Mouse (Mus musculus) mouse trophoblast stem cell (cell line): ENCODE data around the gene Dlx4.

Experiments
- in situ Hi-C, 2 experiments: fragments of 300-500 bp; cut with MseI, MboI; formaldehyde crosslinking; loops; 2 replicates in 1 of 2; 3 replicates in 1 of 2; pipeline ENCODE4 v1.15.1; 2025

Dlx4 gene

GRCm38 (mm10) chr11:95142980-95143575 is 3.0 kb downstream of the Dlx4 start:
- in situ Hi-C loops: no loop called here

- in situ Hi-C loops: no loop called here
Observed at GRCm38 (mm10) chr11:95142258-95142657, 3.8 kb downstream of the Dlx4 start.

DNA sequence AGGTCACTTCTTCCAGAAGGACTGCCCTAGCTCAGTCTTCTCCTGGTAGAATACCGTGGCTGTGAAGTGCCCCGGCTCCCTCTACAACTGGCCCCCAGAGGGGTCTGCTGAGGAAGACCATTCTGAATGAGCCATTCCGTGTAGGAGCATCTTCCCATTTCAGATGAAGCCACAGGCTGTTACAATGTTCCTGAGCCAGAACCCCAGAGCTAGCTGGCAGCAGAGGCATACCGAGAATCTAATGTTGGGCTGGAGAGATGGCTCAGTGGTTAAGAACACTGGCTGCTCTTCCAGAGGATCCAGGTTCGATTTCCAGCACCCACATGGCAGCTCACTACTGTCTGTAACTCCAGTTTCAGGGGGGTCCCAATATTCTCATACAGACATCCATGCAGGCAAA is 6.2 kb downstream of the Dlx4 start:
- in situ Hi-C loops: no loop called here

DNA sequence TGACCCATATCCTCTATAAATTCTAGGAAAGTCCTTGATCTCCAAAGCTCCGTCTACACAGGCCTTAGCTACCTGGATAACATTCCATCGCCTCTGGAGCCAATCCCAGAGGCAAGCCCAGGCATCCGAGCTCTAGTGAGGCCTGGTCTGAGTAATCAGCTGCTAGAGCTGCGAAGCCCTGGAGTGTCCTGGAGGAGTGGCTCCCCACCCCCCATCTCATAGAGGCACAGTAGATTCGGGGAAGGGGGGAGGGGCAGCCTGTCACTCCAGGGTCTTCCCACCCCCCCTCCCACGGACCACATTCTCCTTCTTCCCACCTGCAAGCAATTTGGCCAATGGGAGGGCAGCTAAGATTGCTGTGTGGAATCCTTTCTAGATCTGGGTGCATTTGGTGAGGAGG is 8.8 kb downstream of the Dlx4 start:
- in situ Hi-C loops: no loop called here

GRCm38 (mm10) chr11:95133321-95133720 is 12.7 kb downstream of the Dlx4 start:
- in situ Hi-C loops: no loop called here

DNA sequence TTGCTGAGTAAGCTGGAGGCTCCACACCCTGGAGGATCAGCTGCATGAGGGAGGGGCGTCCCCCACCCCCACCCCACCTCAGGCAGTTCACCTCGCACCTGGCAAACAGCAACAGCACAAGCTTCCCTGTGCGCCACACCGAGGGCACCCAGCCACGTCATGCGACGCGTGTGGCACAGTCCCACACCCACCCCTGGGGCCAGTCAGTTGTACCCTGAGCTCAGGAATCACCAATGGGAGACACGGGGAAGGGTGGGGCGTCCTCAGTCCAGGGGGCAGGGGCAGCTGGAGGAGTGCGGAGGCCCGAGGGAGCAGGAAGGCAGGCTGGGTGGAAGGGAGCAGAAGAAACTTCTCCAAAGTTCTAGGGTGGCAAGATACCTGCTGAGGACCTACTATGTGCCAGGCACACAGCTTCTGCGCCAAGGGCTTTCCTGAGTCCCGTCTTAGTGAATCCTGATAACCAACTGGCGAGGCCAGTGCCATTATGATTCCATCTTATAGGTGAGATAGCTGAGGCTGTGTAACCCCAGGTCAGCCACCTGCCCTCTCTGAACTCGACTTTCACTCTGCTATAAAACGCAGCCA is 15.3 kb downstream of the Dlx4 start:
- in situ Hi-C loops: no loop called here

- in situ Hi-C loops: no loop called here
Observed at GRCm38 (mm10) chr11:95128359-95128758, 17.7 kb downstream of the Dlx4 start.

GRCm38 (mm10) chr11:95126272-95127245 is 19.5 kb downstream of the Dlx4 start:
- in situ Hi-C loops: no loop called here

GRCm38 (mm10) chr11:95125366-95125948 is 20.6 kb downstream of the Dlx4 start:
- in situ Hi-C loops: no loop called here

- in situ Hi-C loops: no loop called here
Observed at GRCm38 (mm10) chr11:95122100-95122489, 24.0 kb downstream of the Dlx4 start.

DNA sequence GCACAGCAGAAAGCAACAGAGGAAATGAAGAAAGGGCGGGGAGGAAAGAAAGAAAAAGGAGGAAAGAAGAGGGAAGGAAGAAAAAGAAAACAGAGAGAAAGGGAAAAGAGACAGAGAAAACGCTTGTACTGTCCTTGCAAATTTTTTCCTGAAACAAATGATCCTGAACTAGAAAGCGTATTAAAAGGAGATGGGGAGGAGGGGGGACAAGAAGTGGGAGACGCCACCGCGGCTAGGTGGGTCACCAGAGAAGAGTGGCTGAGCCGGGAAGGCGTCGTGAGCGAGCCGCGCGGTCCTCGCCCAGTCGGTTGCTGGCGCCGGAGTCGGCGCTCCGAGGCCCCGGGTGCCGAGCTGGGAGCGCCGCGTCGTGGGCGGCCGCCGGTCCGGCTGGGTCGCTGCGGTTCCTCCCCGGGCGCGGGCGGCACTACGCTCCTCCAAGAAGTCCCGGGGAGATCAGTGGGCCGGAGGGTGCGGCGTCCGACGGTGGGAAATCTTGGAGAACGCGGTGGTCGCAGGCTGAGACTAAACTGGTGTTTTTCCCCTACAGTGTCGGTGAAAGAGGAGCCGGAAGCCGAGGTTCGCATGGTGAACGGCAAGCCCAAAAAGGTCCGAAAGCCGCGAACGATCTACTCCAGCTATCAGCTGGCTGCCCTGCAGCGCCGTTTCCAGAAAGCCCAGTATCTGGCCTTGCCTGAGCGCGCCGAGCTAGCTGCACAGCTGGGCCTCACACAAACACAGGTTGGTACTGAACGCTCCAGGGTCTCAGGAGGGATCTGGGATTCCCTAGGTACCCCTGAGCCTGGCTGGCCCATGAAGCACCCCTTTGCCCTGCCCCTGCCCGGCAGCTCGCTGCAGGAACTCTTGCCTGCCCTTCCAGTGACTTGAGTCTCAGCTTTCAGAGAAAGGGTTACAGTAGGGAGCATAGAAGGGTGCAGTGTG is 24.6 kb downstream of the Dlx4 start:
- in situ Hi-C loops: no loop called here

- in situ Hi-C loops: no loop called here
Observed at GRCm38 (mm10) chr11:95120633-95121020, 25.4 kb downstream of the Dlx4 start.

DNA sequence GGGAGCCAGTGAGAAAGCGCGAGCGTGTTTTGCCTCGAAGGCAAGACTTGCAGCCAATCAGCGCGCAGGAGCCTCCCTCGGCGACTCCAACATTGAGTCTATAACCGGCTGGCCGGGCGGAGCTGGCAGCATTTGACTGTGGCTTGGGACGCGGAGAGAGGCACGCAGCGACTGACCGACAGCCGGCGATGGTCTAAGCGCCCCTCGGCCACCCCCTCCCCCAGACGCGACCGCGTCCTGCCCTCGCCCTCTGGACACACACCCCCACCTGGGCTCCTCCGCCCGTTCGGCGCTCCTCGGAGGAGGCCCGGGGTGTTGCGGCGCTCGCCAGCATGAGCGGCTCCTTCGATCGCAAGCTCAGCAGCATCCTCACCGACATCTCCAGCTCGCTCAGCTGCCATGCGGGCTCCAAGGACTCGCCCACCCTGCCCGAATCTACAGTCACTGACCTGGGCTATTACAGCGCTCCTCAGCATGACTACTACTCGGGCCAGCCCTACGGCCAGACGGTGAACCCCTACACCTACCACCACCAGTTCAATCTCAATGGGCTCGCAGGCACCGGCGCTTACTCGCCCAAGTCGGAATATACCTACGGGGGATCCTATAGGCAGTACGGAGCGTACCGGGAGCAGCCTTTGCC is 26.0 kb downstream of the Dlx4 start, which contains the start of gene Dlx3:
Dlx3 (plus strand) TSS at position 130 of the 643 bp plus-strand sequence.
- in situ Hi-C loops: loop anchor here (5.0 kb wide), 1 partner anchor 127 kb away; no protein-coding TSS in a partner anchor

DNA sequence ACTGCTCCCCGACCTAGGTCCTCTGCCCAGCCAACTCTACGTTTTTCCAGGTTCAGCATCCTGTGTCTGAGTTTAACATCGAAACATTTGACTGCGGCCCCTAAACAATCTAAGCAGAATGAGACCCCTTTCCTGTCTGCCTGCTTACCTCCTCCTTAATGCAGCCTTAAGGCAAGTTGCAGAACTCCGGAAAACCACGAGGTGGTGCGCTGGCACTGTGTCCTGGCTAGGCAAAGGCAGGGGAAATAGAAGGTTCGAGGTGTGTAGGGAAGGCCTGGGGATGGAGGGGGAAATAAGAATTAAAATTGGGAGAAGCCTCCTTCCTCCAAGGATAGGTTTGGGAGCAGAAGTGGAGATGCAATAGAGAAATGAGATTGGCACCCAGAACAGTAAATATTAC is 27.6 kb downstream of the Dlx4 start:
- in situ Hi-C loops: loop anchor here (5.0 kb wide), 1 partner anchor 129 kb away; no protein-coding TSS in a partner anchor

GRCm38 (mm10) chr11:95117030-95117429 is 29.0 kb downstream of the Dlx4 start:
- in situ Hi-C loops: loop anchor here (5.0 kb wide), 1 partner anchor 130 kb away; no protein-coding TSS in a partner anchor

GRCm38 (mm10) chr11:95110081-95110480 is 36.0 kb downstream of the Dlx4 start:
- in situ Hi-C loops: loop anchor here in 1 of 2 experiments (5.0 kb wide), 1 partner anchor 63 kb away; no protein-coding TSS in a partner anchor

DNA sequence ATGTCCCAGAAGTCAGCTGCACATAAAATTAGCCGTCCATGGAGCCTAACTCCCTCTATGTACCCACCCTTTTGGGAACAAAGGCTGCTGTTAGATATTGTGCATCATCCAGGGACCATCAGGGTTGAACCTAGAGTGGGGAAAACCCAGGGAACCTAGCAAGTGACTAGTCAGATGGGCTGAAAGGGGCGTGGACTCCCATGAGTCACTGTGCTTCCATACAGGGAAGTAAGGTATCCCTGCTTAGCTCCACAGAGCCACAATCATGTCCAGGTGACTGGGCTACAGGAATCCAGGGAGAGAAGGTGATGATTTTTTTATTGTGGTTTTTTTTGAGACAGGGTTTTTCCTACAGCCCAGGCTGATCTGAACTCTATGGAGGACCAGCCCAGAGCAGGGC is 37.1 kb downstream of the Dlx4 start:
- in situ Hi-C loops: loop anchor here (5.0 kb wide), 2 partner anchors 42 to 67 kb away; partner anchors contain the start of gene Pdk2 (in 1 of the 2)

GRCm38 (mm10) chr11:95106440-95107236 is 39.4 kb downstream of the Dlx4 start:
- in situ Hi-C loops: loop anchor here (5.0 kb wide), 2 partner anchors 39 to 64 kb away; partner anchors contain the start of gene Pdk2 (in 1 of the 2)

- in situ Hi-C loops: loop anchor here (5.0 kb wide), 2 partner anchors 38 to 63 kb away; partner anchors contain the start of gene Pdk2 (in 1 of the 2)
Observed at GRCm38 (mm10) chr11:95105274-95105874, 40.7 kb downstream of the Dlx4 start.
